Mouse (Mus musculus) heart, embryonic 14.5 days (tissue): Measurements from ENCODE around the gene Gabrb2. TPM values are rescaled to one million over a fixed set of nuclear protein-coding genes. Genes with fewer than 3 reads are reported as not detected.

ENCODE experiments used
- ATAC-seq: fragments of 200-750 bp; cut with Nextera tagmentation; 2 replicates; pipeline ENCODE4 v1.8.0; 2017; ENCODE audit warnings: low read depth, moderate TSS enrichment; ENCODE audit not compliant: insufficient number of reproducible peaks, insufficient read depth, low FRiP score
- H3K27ac ChIP-seq, 2 experiments: fragments of 200-500 bp in 1 of 2; fragments of 300-500 bp in 1 of 2; sonication (generic) in 1 of 2; replicated peaks in 1 of 2; 2 replicates each; pipeline ENCODE4 v1.5.1; 2012 to 2014; ENCODE audit warnings: low read depth in 2 of 2, low read length in 2 of 2, control low read depth in 1 of 2, mild to moderate bottlenecking in 1 of 2, mixed read lengths in 1 of 2; ENCODE audit not compliant: control insufficient read depth in 1 of 2, insufficient read depth in 1 of 2
- H3K27me3 ChIP-seq: fragments of 300-500 bp; sonication (generic); 2 replicates; pipeline ENCODE4 v1.6.1; 2014; ENCODE audit warnings: mild to moderate bottlenecking, low read length, control low read depth; ENCODE audit not compliant: control insufficient read depth, insufficient read depth
- H3K36me3 ChIP-seq: fragments of 300-500 bp; sonication (generic); 2 replicates; pipeline ENCODE4 v1.6.1; 2014; ENCODE audit warnings: mild to moderate bottlenecking, control low read depth, low read length, mixed read lengths; ENCODE audit not compliant: control insufficient read depth, insufficient read depth
- H3K4me1 ChIP-seq, 2 experiments: fragments of 200-500 bp in 1 of 2; fragments of 300-500 bp in 1 of 2; sonication (generic) in 1 of 2; 2 replicates each; pipeline ENCODE4 v1.6.1; 2012 to 2014; ENCODE audit warnings: low read length in 2 of 2, control low read depth in 1 of 2, mixed read lengths in 1 of 2; ENCODE audit not compliant: control insufficient read depth in 2 of 2, insufficient read depth in 2 of 2
- H3K4me2 ChIP-seq: fragments of 300-500 bp; sonication (generic); 2 replicates; pipeline ENCODE4 v1.6.1; 2014; ENCODE audit warnings: mild to moderate bottlenecking, low read length
- H3K4me3 ChIP-seq, 2 experiments: fragments of 200-500 bp in 1 of 2; fragments of 300-500 bp in 1 of 2; sonication (generic) in 1 of 2; 2 replicates each; pipeline ENCODE4 v1.5.1; 2012 to 2014; ENCODE audit warnings: low read length in 2 of 2, mild to moderate bottlenecking in 2 of 2, control low read depth in 1 of 2, low read depth in 1 of 2, moderate library complexity in 1 of 2; ENCODE audit not compliant: control insufficient read depth in 1 of 2, insufficient read depth in 1 of 2
- H3K9ac ChIP-seq: fragments of 300-500 bp; sonication (generic); 2 replicates; pipeline ENCODE4 v1.6.1; 2014; ENCODE audit warnings: mild to moderate bottlenecking, low read length
- H3K9me3 ChIP-seq: fragments of 300-500 bp; sonication (generic); 2 replicates; pipeline ENCODE4 v1.6.1; 2016; ENCODE audit warnings: low read length, control low read depth; ENCODE audit not compliant: control insufficient read depth
- WGBS: fragments of 180-500 bp; shearing (Covaris S2); extraction: QIAGEN DNeasy Blood & Tissue Kit; methylation state at CpG from one replicate; pipeline ENCODE4 v1.1.7; 2014; 5-methylcytosine and 5-hydroxymethylcytosine counted together
- polyA plus RNA-seq: library from polyadenylated mRNA; unstranded; fragments of >200 nt; fragmentation: Nextera tagmentation; extraction: Ambion mirVana; gene quantifications from 2 replicates; pipeline ENCODE4 v1.2.1, GENCODE M21; 2014

Gene Gabrb2
- polyA plus RNA-seq, 1 experiment from 2014 or later: 1.9 TPM

DNA sequence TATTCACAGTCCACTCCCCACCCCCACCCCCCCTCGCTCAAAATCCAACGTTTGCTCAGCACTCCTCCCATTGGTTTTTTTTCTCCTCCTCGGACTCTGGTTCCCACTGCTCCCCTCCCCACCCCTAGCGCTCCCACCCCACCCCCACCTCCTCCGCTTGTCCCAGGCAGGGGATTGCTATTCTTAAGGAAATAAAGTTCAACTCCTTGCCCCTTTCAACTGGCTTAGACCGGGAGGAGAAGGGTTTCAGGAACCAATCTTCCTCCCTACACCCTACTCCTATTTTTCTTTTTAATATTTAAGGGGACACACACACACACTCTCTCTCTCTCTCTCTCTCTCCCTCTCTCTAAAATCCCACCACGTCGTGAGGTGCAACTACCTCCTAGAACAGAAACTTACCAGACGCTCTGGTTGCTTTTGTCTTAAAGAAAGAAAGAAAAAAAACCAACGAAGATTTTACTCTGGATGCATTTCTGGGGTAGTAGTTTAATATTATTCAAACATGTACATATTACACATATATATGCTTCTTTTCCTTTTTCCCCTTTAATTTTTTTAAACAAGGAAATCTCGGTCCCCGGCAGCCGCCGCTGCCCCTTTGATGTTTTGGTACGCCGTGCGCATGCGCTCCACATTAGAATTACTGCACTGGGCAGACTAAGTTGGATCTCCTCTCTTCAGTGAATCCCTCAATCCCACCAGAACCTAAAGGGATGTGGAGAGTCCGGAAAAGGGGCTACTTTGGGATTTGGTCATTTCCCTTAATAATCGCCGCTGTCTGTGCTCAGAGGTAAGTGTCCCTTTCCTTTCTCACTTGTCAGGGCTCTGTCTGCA is 1.3 kb downstream of the Gabrb2 start:
- no peaks in the 10 kb centered on the region for H3K9me3 ChIP-seq
- H3K4me2 ChIP-seq: peak overlapping the region; percentile 88
- H3K27ac ChIP-seq: peak overlapping the region in 1 of 2 experiments; percentile 30; a peak in 3 of 4 replicates
- H3K4me1 ChIP-seq: no peaks in the 10 kb centered on the region
- under 1% methylated on average over 21 of the region's 21 CpGs for WGBS
- no peak for ATAC-seq
- H3K27me3 ChIP-seq: no peaks in the 10 kb centered on the region
- peak overlapping the region; percentile 69 for H3K9ac ChIP-seq
- peak overlapping the region; percentile 62 to 76 for H3K4me3 ChIP-seq
- no peaks in the 10 kb centered on the region for H3K36me3 ChIP-seq

DNA sequence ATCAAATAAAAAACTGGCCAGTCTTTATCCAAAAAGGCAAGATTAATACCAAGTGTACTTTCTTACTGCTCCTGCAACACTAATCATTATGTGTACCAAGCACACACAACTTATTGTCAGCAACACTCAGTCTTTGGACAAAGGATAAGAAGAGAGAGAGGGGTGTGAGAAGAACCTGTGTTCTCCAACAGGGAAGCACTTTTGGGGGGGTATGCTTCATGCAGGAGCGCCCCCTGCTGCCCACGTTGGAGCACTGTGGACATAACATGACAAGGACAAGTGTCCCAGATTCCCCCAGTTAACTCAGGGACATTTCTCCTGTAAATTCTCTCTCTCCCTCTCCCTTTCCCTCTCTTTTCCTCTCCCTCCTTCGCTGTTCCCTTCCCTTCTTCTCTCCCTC is 3.7 kb downstream of the Gabrb2 start:
- Histone ChIP-seq H3K9ac (no peak overlapping the region), H3K27me3 (no peaks in the 10 kb centered on the region), H3K4me3 (no peak overlapping the region), H3K27ac (no peak overlapping the region), H3K9me3 (no peaks in the 10 kb centered on the region), H3K4me1 (no peaks in the 10 kb centered on the region), H3K36me3 (no peaks in the 10 kb centered on the region), H3K4me2 (no peak overlapping the region)
- no peak for ATAC-seq
- 9% methylated on average over 3 of the region's 3 CpGs for WGBS

DNA sequence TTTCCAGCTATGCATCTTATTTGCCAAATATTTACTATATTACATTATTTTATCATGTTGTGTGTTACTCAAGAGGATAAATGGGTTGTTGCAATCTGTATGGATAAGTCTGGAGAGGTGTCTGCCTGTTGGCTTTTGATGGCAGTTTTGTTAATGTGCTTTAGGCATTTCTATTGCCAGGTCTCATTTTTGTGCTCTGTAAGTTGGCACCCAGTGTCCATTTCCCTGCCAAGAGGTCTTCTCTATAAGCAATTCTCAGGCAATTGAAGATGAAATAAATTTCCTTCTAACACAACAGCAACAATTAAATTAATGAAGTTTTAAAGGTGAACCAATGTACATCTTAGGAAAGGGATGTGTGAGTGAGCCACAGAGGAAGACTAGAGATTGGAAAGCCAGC is 11.9 kb downstream of the Gabrb2 start:
- no peak for ATAC-seq
- no peaks in the 10 kb centered on the region for H3K4me1 ChIP-seq
- no peak overlapping the region for H3K4me3 ChIP-seq
- H3K9me3 ChIP-seq: no peaks in the 10 kb centered on the region
- H3K27me3 ChIP-seq: no peaks in the 10 kb centered on the region
- no peak overlapping the region for H3K4me2 ChIP-seq
- no peak overlapping the region for H3K27ac ChIP-seq
- no peak overlapping the region for H3K9ac ChIP-seq
- no peaks in the 10 kb centered on the region for H3K36me3 ChIP-seq

DNA sequence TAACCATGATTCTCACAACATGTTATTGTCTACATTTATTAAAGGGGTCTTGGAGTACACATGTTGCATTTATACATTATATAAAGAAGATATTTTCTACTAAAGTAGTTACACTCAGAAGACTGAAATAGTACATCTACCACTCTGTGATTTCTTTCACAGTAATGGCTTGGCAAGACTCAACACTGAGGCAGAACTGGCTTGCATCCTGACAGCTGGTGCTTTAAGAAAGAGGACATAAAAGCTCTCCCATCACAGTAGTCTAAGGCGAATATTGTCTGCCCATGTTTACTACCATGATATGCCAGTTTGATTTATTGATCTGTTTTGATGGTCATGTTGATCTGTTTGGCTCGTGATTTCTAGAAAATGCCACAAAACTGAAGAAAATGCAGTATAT is 19.4 kb downstream of the Gabrb2 start:
- Histone ChIP-seq H3K4me2 (no peak overlapping the region), H3K27ac (no peak overlapping the region), H3K9me3 (no peaks in the 10 kb centered on the region), H3K4me3 (no peak overlapping the region), H3K4me1 (no peaks in the 10 kb centered on the region), H3K9ac (no peak overlapping the region), H3K27me3 (no peaks in the 10 kb centered on the region), H3K36me3 (no peaks in the 10 kb centered on the region)
- no peak for ATAC-seq
- WGBS: 73% methylated on average over 2 of the region's 2 CpGs

DNA sequence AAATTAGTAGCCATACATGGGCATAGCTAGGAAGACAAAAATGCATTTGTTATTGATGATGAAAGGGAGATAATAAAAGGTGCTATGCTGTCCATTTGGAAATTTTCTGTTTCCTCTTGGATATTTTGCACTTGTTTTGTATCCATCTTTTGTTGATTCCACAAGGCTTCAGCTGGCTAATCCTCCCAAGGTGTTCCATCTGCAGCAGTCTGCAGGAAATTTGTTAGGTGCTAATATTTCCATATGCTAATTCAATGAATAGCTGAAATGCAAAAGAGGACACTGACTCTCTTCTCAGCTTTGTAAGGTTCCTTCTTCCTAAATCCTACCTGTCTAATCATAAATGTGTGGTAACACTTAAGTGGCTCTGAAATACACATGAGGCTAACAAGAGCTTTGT is 24.1 kb downstream of the Gabrb2 start:
- Histone ChIP-seq H3K36me3 (no peaks in the 10 kb centered on the region), H3K4me2 (no peak overlapping the region), H3K4me3 (no peak overlapping the region), H3K4me1 (no peaks in the 10 kb centered on the region), H3K9me3 (no peaks in the 10 kb centered on the region), H3K27ac (no peak overlapping the region), H3K9ac (no peak overlapping the region), H3K27me3 (no peaks in the 10 kb centered on the region)
- ATAC-seq: no peak

DNA sequence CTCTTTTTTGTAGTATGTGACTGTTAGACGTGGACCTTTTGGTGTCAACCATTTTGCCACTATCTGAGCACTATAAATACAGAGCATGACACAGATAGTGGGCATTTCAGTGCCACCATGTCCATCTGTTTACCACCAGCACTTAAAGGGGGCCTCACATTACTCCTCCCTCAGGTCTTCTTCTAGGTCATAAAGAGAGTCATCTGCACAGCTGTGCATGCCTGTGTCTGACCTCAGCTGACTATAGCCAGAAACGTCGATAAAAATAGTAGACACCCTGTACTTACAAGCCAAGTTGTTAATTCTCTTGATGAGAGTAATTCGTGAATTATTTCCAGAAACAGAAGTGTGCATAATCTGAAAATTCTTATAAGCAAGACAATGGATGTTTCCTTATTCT is 29.4 kb downstream of the Gabrb2 start:
- Histone ChIP-seq H3K4me2 (no peak overlapping the region), H3K4me1 (no peaks in the 10 kb centered on the region), H3K9me3 (no peaks in the 10 kb centered on the region), H3K9ac (no peak overlapping the region), H3K4me3 (no peak overlapping the region), H3K36me3 (no peaks in the 10 kb centered on the region), H3K27ac (no peak overlapping the region), H3K27me3 (no peaks in the 10 kb centered on the region)
- ATAC-seq: no peak
- 62% methylated on average over 4 of the region's 4 CpGs for WGBS

DNA sequence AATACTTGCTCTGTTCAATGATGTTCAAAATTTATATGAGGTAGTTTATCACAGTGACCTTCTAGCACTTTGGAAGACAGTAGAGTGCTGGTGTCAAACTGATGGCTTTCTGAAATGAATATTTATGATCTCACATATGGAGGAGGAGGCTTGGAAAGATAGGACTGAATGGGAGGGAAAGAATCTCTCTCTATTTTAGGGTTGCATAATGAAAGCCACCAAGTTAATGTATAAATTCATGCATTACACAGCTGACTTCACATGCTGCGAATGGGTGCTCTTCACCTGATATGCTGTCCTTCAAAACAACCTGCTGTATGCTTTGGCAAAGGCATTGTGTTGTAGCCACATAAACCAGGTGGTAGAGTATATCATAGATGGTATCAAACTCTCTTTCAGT is 44.6 kb downstream of the Gabrb2 start:
- Histone ChIP-seq H3K9me3 (no peaks in the 10 kb centered on the region), H3K27me3 (no peaks in the 10 kb centered on the region), H3K4me2 (no peak overlapping the region), H3K27ac (no peak overlapping the region), H3K36me3 (no peaks in the 10 kb centered on the region), H3K9ac (no peak overlapping the region), H3K4me3 (no peak overlapping the region), H3K4me1 (no peaks in the 10 kb centered on the region)
- no peak for ATAC-seq
- 79% methylated on average over 1 of the region's 1 CpGs for WGBS

DNA sequence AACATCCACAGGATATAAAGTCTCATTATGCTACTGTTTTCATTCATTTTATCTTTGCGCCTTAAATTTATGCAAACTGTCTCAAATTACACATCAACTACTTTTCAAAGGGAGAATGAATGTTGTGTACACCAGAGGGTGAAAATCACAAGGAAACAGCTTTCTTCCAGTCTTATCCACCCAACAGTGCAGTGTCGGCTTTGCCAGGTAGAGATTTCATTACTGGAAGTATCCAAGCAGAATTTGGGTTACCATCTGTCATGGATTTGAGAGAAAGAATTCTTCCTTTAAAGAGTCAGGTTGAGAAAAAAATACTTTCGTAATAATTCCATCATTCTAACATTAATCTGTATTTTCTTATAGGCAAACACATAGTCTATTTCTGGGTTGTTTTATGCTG is 48.8 kb downstream of the Gabrb2 start:
- Histone ChIP-seq H3K36me3 (no peaks in the 10 kb centered on the region), H3K9ac (no peak overlapping the region), H3K27ac (no peak overlapping the region), H3K9me3 (no peaks in the 10 kb centered on the region), H3K4me2 (no peak overlapping the region), H3K4me3 (no peak overlapping the region), H3K4me1 (no peaks in the 10 kb centered on the region), H3K27me3 (no peaks in the 10 kb centered on the region)
- 80% methylated on average over 3 of the region's 3 CpGs for WGBS
- no peak for ATAC-seq
